Mouse (Mus musculus) gastrocnemius, postnatal 25 days (tissue): ENCODE measurements around the gene Gm20458. TPM values are rescaled to one million over a fixed set of nuclear protein-coding genes. Genes with fewer than 3 reads are reported as not detected.

Experiments used
- DNase-seq: peaks from one replicate; pipeline ENCODE4 v3.0.0; 2022
- total RNA-seq, 2 experiments: library from RNA; stranded (reverse); gene quantifications; 1 replicate in 1 of 2; 2 replicates in 1 of 2; pipeline ENCODE4 v1.2.3; 2021

The Gm20458 gene
- total RNA-seq, 2 experiments from 2014 or later = 3.2 to 8.9 TPM

GRCm38 (mm10) chr2:164453047-164453757, 7.6 kb upstream of the Gm20458 start:
- DNase-seq = no peak

- no peak for DNase-seq
These were observed 6.8 kb upstream of the Gm20458 start for GRCm38 (mm10) chr2:164453887-164454500.

- DNase-seq = peak; percentile 83
These were observed 5.9 kb upstream of the Gm20458 start for GRCm38 (mm10) chr2:164454846-164455245.

DNA sequence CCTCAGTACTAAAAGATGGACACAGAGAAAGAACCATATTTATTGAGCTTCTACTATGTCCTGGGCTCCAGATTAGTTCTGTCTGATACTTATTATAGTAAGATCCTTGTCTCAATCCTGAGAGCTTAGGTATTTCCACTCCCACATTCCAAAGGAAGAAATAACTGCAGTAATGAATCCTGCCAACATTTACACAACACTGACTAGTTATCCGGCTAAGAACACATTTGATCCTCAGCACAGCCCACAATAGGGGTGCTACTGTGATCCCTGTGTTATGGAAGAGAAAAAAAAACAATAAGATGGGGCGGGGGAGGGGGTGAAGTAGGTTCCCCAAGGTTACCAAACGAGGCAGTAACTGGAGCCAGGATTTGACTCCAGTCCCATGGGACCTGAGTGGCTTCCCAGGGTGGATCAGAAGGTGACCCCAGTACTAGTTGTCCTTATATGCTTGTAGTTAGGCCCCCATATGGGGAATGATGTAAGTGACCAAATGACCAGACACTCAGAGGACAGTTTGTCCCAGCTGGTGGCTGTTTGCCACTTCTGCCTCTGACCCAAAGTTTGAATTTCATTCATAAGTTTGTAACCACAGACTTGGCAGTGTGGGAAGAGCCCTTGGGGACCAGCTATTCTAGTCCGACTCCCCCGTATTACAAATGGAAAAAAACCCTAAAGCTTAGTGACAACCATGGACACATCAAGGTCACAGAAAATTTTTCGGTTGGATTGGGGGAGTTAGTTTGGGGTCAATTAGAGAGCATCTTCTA, 5.2 kb upstream of the Gm20458 start:
- peak; percentile 74 for DNase-seq

- DNase-seq = no peak
These were observed 4.4 kb upstream of the Gm20458 start for GRCm38 (mm10) chr2:164456413-164456812.

DNA sequence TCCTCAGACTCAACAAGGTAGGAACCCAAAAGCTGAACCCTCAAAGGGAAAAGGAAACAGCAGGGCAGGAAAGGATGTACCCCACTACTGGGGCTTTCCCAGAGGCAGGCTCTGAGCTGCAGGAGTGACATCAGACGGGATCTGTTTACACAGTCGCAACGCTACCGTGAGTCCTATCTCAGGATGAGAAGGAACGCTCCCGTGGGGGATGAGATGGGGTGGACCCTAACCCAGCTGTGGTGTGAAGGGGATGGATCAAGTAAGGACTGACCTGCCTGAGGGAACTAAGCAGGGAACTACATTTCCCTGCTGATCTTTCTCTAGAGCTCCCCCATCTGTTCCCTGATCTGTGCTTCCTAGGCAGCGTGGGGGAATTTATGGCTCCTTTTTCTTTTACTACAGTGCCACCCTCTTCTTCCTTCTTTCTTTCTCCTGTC, 3.9 kb upstream of the Gm20458 start, which contains the start of gene Sys1:
TSS of gene Sys1 (plus strand) at position 101 of the 437 bp plus-strand sequence.
- no peak for DNase-seq

DNA sequence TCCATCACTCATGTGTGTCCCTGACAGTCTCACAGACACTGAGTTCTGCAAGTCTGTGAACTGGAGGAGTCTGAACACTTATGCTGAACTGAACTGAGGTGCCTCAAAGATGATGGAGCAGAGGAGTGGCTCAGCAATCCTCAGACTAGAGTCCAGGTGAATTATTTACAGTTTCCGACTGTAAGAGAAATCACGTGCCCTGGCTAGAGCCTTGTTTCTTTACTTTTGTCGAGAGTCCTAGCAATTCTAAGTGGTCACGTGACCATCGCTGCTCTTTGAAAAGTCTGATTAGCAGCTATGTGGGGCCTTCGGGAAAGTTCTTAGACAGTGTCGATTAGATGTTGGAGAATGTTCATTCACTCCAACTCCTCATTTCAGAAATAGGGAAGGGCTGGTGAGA, 2.8 kb upstream of the Gm20458 start:
- no peak for DNase-seq

DNA sequence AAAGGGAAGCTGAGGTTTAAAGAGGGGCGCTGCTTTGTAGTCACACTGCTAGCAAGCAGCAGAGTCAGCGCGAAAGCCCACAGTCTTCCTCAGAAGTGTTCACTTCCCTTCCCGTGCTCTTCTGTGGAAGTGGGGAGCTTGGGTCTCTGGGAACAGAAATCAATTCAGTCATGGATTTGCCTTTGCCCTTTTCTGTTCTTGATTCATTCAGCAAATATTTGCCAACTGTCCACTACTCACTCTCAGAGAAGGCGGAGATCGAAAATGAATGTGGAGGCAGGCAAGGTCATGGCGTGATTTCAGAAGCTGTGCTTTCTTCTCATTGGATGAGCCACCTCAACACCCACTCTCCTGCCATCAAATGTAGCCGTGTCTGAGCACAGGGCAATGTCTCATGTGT, 2.2 kb upstream of the Gm20458 start:
- DNase-seq = no peak

GRCm38 (mm10) chr2:164465161-164465560, 4.4 kb downstream of the Gm20458 start:
- no peak for DNase-seq

GRCm38 (mm10) chr2:164466787-164467186, 6.0 kb downstream of the Gm20458 start:
- no peak for DNase-seq

DNA sequence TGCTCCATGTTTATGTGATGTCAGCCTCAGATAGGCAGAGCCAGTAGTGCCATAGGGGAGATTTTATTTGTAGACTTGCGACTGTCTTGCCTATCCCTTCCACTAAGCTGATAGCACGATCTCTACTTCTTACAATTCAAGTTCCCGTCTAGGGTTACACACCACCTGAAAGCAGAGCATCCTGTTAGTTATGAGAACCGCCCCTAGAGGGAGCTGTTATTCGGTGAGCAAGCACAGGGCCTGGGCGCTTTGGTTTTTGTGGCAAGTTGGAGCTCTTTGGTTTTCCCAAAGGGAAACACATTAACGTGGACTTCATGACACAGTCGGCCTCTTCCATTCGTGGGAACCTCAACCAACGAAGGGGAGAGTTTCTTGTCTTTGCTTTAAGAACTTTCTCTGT, 9.5 kb downstream of the Gm20458 start:
- DNase-seq = peak; percentile 30

DNA sequence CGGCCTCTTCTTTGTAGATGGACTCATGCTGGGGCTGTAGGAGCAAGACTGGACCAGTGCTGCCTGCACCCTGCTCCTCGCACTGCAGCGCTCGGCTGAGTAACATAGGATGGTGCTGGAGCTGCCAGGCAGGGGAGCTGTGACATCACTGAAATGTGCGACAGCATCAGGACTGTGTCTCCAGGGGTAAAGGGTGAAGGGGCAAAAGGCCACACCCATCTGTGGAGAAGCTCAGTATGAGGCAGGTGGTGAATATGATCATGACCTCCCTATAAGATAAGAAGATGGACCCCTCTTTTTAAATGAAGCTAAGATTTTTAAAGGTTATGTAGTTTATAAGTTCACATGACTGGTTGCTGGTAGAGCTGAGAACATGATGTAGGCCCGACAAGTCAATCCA, 12.9 kb downstream of the Gm20458 start, which contains the start of gene Trp53tg5:
TSS of gene Trp53tg5 (minus strand) at position 101 of the 400 bp plus-strand sequence.
- no peak for DNase-seq

GRCm38 (mm10) chr2:164485681-164486257, 25.0 kb downstream of the Gm20458 start, which contains the start of gene Dbndd2:
Dbndd2 (plus strand) TSS chr2:164486106.
- peak; percentile 41 for DNase-seq

DNA sequence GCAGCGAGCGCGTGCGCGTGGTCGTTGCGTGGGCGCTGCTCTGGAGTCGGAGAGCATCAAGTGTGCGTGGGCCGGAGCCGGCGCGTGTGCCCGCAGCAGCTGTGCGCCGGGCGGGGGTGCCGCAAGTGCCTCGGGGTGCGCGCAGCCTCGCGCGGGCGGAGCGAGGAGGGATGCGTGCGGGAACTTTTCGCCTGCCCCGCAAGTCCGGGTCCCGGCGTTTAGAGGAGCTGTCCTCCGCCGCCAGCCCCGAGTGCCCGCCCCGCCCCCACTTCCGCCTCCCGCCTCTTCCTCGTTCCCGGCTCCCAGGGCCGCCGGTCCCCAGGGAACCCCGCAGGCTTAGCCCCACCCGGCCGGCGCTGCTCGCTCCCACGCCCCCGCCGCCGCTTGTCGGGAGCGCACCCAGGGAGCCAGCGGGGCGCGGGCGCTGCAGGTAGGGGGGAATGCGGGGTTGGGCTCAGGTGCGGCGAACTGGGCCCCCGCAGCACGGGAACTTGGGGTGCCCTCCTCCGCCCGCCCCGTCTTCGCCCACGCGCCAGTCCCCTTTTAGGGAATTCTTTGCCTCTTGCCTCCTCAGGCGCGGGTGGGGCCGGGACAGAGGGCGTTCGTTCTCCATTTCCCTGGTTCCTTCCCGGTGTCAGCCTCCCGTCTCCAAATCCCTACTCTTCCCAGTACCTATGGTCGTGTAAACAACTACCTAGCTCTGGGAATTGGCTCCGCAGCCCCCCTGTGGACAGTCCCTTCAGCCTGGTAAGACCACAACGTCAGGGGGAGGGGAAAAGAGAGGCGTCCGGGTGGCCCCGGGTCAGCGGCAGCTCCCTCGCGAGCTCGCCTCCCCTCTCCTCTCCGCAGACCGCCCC, 25.7 kb downstream of the Gm20458 start:
- peak; percentile 79 for DNase-seq

DNA sequence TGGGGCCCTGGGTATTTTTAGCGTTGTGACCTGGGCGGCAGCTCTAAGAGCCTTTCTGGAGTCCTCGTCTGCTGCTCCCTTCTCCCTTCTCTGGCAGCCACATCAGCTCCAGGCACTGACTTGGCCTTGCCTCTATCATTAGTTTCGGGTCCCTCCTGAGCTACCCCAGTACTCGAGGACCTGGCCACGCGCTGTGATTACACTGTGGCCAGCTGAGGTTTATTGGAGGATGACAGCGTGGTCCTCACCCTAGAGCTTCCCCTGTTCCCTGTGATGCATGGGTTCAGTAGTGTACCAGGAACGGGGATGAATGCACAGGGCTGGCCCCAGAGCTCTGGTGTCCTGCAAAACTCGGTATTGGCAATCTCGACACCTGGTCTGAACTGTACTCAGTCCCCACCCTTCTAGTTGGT, 26.4 kb downstream of the Gm20458 start:
- DNase-seq = no peak

GRCm38 (mm10) chr2:164487812-164488211, 27.0 kb downstream of the Gm20458 start:
- no peak for DNase-seq

DNA sequence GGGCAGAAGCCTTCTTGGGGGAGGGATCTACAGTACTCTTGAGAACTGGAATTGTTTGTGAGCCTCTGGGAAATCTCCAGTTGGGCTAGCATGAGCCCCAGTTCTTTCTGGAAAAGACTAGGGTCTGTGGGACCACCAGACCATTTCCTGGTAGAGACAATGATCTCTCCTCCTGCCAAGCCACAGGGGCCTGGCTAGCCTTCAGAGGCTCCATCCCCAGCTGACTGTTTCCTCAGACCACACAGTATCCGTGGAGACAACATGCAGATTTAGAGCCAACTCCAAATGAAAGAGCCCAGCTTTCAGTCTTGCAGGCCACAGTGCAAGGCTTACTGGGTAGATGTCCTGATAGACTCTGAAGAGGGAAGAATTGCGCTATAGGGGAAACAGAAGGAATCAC, 33.4 kb downstream of the Gm20458 start:
- DNase-seq = no peak

DNA sequence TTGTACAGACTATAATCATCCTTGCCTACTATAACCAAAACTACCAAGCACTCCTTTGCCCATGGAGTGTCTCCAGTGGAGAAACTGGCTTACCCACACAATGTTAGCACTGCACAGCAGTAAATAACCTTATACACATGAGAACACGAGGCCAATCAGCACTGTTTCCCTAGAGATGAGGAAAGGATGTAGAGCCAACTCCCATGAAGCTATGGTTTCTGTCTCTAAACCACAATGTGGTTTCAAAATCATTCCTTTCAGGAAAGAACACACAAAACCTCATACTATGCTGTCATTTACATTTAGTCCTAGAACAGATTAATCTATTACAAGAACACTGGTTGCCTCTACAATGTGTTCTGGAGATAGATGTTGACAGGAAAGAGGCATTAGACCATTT, 35.6 kb downstream of the Gm20458 start:
- DNase-seq = no peak

DNA sequence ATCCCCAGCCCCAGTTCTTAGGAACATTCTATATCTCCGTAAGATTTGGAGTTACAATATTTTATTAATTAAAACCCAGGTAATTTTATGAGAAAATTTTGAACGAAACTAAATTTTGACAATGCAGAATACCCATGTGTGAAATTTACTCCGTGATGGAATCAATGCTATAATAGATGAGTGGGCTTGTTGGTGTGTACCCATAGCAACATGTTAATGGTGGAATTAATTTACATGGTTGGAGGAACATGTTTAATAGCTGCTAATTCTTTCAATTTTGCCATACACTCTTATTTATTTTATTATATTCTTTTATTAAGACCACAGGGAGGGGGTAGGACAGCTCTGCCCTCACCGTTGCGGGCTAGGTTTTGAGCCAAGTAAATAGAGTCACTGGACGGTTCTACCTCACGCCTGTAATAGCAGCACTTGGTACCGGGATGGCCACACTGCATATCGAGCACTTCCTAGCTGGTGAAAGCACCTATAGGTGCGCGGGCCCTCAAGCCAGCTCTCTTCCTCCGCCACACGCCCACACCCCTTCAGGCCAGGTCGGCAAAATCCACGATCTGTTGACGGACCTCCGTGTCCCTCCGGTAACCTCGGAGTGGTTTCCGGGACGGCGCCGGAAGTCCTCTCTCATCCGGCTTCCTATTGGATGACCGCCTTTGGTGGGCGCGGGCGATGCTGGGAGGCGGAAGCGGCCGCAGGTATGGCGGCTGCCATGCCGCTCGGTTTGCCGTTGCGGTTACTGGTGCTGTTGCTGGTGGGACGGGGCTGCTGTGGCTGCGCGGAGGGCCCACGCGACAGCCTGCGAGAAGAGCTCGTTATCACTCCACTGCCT, 36.3 kb downstream of the Gm20458 start, which contains the start of gene Pigt:
TSS of gene Pigt (plus strand) at position 674 of the 844 bp plus-strand sequence.
- peak; percentile 83 for DNase-seq

GRCm38 (mm10) chr2:164497691-164498268, 37.0 kb downstream of the Gm20458 start:
- no peak for DNase-seq
